Mouse (Mus musculus) stomach, embryonic 14.5 days (tissue): Measurements from ENCODE around the gene Dnaja3. TPM values are rescaled to one million over a fixed set of nuclear protein-coding genes. Genes with fewer than 3 reads are reported as not detected.

ENCODE experiments used
- ATAC-seq: fragments of 200-750 bp; cut with Nextera tagmentation; 2 replicates; pipeline ENCODE4 v1.8.0; 2017; ENCODE audit warnings: low read depth, moderate TSS enrichment; ENCODE audit not compliant: insufficient number of reproducible peaks, insufficient read depth, low FRiP score
- H3K27ac ChIP-seq: fragments of 300-500 bp; sonication (generic); 2 replicates; pipeline ENCODE4 v1.5.1; 2014; ENCODE audit warnings: mild to moderate bottlenecking, low read length, moderate library complexity, mixed read lengths
- H3K27me3 ChIP-seq: fragments of 300-500 bp; sonication (generic); 2 replicates; pipeline ENCODE4 v1.6.1; 2014; ENCODE audit warnings: low read length, control low read depth, mixed read lengths; ENCODE audit not compliant: control insufficient read depth, insufficient read depth
- H3K36me3 ChIP-seq: fragments of 300-500 bp; sonication (generic); 2 replicates; pipeline ENCODE4 v1.6.1; 2014; ENCODE audit warnings: mild to moderate bottlenecking, control low read depth, low read length, moderate library complexity, mixed read lengths; ENCODE audit not compliant: control insufficient read depth, insufficient read depth
- H3K4me1 ChIP-seq: fragments of 300-500 bp; sonication (generic); 2 replicates; pipeline ENCODE4 v1.6.1; 2014; ENCODE audit warnings: low read length, control low read depth, mixed read lengths; ENCODE audit not compliant: control insufficient read depth, insufficient read depth
- H3K4me2 ChIP-seq: fragments of 300-500 bp; sonication (generic); replicated peaks from 2 replicates; pipeline ENCODE4 v1.6.1; 2014; ENCODE audit warnings: low read depth, low read length, control low read depth
- H3K4me3 ChIP-seq: fragments of 300-500 bp; sonication (generic); 2 replicates; pipeline ENCODE4 v1.5.1; 2014; ENCODE audit warnings: low read depth, low read length, control low read depth
- H3K9ac ChIP-seq: fragments of 300-500 bp; sonication (generic); replicated peaks from 2 replicates; pipeline ENCODE4 v1.6.1; 2014; ENCODE audit warnings: low read depth, mild to moderate bottlenecking, control low read depth, low read length, moderate library complexity, mixed read lengths
- H3K9me3 ChIP-seq: fragments of 300-500 bp; sonication (generic); 2 replicates; pipeline ENCODE4 v1.6.1; 2016; ENCODE audit warnings: low read depth, low read length, control low read depth; ENCODE audit not compliant: control insufficient read depth
- WGBS: fragments of 180-500 bp; shearing (Covaris S2); extraction: QIAGEN DNeasy Blood & Tissue Kit; methylation state at CpG from one replicate; pipeline ENCODE4 v1.1.7; 2014; 5-methylcytosine and 5-hydroxymethylcytosine counted together
- polyA plus RNA-seq: library from polyadenylated mRNA; unstranded; fragments of >200 nt; fragmentation: Nextera tagmentation; extraction: Ambion mirVana; gene quantifications from 2 replicates; pipeline ENCODE4 v1.2.1, GENCODE M21; 2014

Gene Dnaja3
- polyA plus RNA-seq, 1 experiment from 2014 or later, result 57.8 TPM

- Histone ChIP-seq H3K4me2 (no peak overlapping the region), H3K4me1 (peaks cover 28% of the 10 kb centered on the region), H3K27me3 (no peaks in the 10 kb centered on the region), H3K27ac (peak overlapping the region; percentile 46; the same call in 1 of the 2 replicates), H3K36me3 (peaks cover 10% of the 10 kb centered on the region), H3K4me3 (no peak overlapping the region), H3K9me3 (no peaks in the 10 kb centered on the region), H3K9ac (no peak overlapping the region)
- ATAC-seq, result no peak
- WGBS, result 63% methylated on average over 9 of the region's 9 CpGs
Observed at GRCm38 (mm10) chr16:4656571-4657081, 16.8 kb downstream of the Dnaja3 start.

- H3K4me3 ChIP-seq, result no peak overlapping the region
- ATAC-seq, result peak; percentile 68
- H3K9me3 ChIP-seq, result no peaks in the 10 kb centered on the region
- H3K27ac ChIP-seq, result peak overlapping the region; percentile 85
- 15% methylated on average over 11 of the region's 11 CpGs for WGBS
- peaks cover 28% of the 10 kb centered on the region for H3K4me1 ChIP-seq
- no peaks in the 10 kb centered on the region for H3K27me3 ChIP-seq
- H3K4me2 ChIP-seq, result no peak overlapping the region; the same call in 1 of the 2 replicates
- H3K9ac ChIP-seq, result no peak overlapping the region
- H3K36me3 ChIP-seq, result peaks cover 10% of the 10 kb centered on the region
Observed at GRCm38 (mm10) chr16:4658781-4659245, 19.0 kb downstream of the Dnaja3 start.

- no peak for ATAC-seq
- 30% methylated on average over 2 of the region's 2 CpGs for WGBS
- no peak overlapping the region for H3K4me3 ChIP-seq
- peaks cover 5% of the 10 kb centered on the region for H3K36me3 ChIP-seq
- H3K27me3 ChIP-seq, result no peaks in the 10 kb centered on the region
- peaks cover 28% of the 10 kb centered on the region for H3K4me1 ChIP-seq
- H3K4me2 ChIP-seq, result 0 out of 2 replicates have a peak overlapping the region, but pooled peaks have one; percentile 3
- no peaks in the 10 kb centered on the region for H3K9me3 ChIP-seq
- peak overlapping the region; percentile 85 for H3K27ac ChIP-seq
- no peak overlapping the region for H3K9ac ChIP-seq
Observed at GRCm38 (mm10) chr16:4659326-4659725, 19.5 kb downstream of the Dnaja3 start.

GRCm38 (mm10) chr16:4661605-4662004 is 21.8 kb downstream of the Dnaja3 start:
- Histone ChIP-seq H3K27ac (no peak overlapping the region), H3K36me3 (peaks cover 2% of the 10 kb centered on the region; the same call in 1 of the 2 replicates), H3K27me3 (no peaks in the 10 kb centered on the region), H3K9ac (no peak overlapping the region), H3K4me1 (peaks cover 13% of the 10 kb centered on the region), H3K4me2 (no peak overlapping the region), H3K4me3 (no peak overlapping the region), H3K9me3 (no peaks in the 10 kb centered on the region)
- 76% methylated on average over 2 of the region's 2 CpGs for WGBS
- no peak for ATAC-seq

GRCm38 (mm10) chr16:4663806-4664205 is 24.0 kb downstream of the Dnaja3 start:
- no peak overlapping the region for H3K4me3 ChIP-seq
- H3K4me2 ChIP-seq, result no peak overlapping the region
- WGBS, result 90% methylated on average over 2 of the region's 2 CpGs
- peaks cover 7% of the 10 kb centered on the region for H3K4me1 ChIP-seq
- peaks cover 7% of the 10 kb centered on the region for H3K36me3 ChIP-seq
- ATAC-seq, result no peak
- no peak overlapping the region for H3K9ac ChIP-seq
- H3K27me3 ChIP-seq, result no peaks in the 10 kb centered on the region
- no peak overlapping the region for H3K27ac ChIP-seq
- H3K9me3 ChIP-seq, result no peaks in the 10 kb centered on the region

GRCm38 (mm10) chr16:4665726-4666125 is 25.9 kb downstream of the Dnaja3 start:
- Histone ChIP-seq H3K27me3 (no peaks in the 10 kb centered on the region), H3K27ac (no peak overlapping the region), H3K4me3 (no peak overlapping the region), H3K9ac (no peak overlapping the region), H3K9me3 (no peaks in the 10 kb centered on the region), H3K4me2 (no peak overlapping the region), H3K36me3 (peaks cover 13% of the 10 kb centered on the region), H3K4me1 (no peaks in the 10 kb centered on the region)
- ATAC-seq, result no peak
- WGBS, result 87% methylated on average over 2 of the region's 2 CpGs

- Histone ChIP-seq H3K27ac (no peak overlapping the region), H3K9ac (no peak overlapping the region), H3K4me2 (no peak overlapping the region), H3K36me3 (peaks cover 13% of the 10 kb centered on the region), H3K4me1 (no peaks in the 10 kb centered on the region), H3K4me3 (no peak overlapping the region), H3K27me3 (no peaks in the 10 kb centered on the region), H3K9me3 (no peaks in the 10 kb centered on the region)
- ATAC-seq, result peak; percentile 87; the same call in 1 of the 2 replicates
- 32% methylated on average over 3 of the region's 3 CpGs for WGBS
Observed at GRCm38 (mm10) chr16:4667190-4667808, 27.5 kb downstream of the Dnaja3 start.

- Histone ChIP-seq H3K36me3 (peaks cover 15% of the 10 kb centered on the region), H3K4me1 (no peaks in the 10 kb centered on the region), H3K27me3 (no peaks in the 10 kb centered on the region), H3K4me2 (no peak overlapping the region), H3K4me3 (no peak overlapping the region), H3K9me3 (no peaks in the 10 kb centered on the region), H3K27ac (no peak overlapping the region), H3K9ac (no peak overlapping the region)
- no peak for ATAC-seq
- 68% methylated on average over 5 of the region's 5 CpGs for WGBS
Observed at GRCm38 (mm10) chr16:4670317-4670716, 30.5 kb downstream of the Dnaja3 start.
